Mouse (Mus musculus) embryonic fibroblast, embryonic 13.5 days (primary cell): Measurements from ENCODE around the gene Pogz. TPM values are rescaled to one million over a fixed set of nuclear protein-coding genes. Genes with fewer than 3 reads are reported as not detected.

ENCODE experiments used
- H3K27ac ChIP-seq: 2 replicates; pipeline ENCODE4 v1.5.1; 2012; ENCODE audit warnings: low read length, control low read depth, inconsistent platforms; ENCODE audit not compliant: insufficient read depth
- H3K4me1 ChIP-seq: 2 replicates; pipeline ENCODE4 v1.6.1; 2011; ENCODE audit warnings: low read length; ENCODE audit not compliant: control insufficient read depth, insufficient read depth
- H3K4me3 ChIP-seq: 2 replicates; pipeline ENCODE4 v1.5.1; 2011; ENCODE audit warnings: mild to moderate bottlenecking, control low read depth, low read length; ENCODE audit not compliant: insufficient read depth
- CTCF ChIP-seq: IDR thresholded peaks from 2 replicates; pipeline ENCODE4 v1.5.1; 2011; ENCODE audit warnings: mild to moderate bottlenecking, control low read depth, low read length, moderate library complexity, borderline replicate concordance; ENCODE audit not compliant: insufficient read depth
- POLR2A ChIP-seq: IDR thresholded peaks from 2 replicates; pipeline ENCODE4 v1.6.1; 2011; ENCODE audit warnings: low read depth, mild to moderate bottlenecking, control low read depth, low read length, moderate library complexity
- polyA plus RNA-seq: library from polyadenylated mRNA; stranded (reverse); fragments of >200 nt; gene quantifications from 2 replicates; pipeline ENCODE4 v1.2.4, GENCODE M21; 2011; ENCODE audit warnings: low read depth; ENCODE audit not compliant: missing spikeins, insufficient read length

Gene Pogz
- polyA plus RNA-seq = 34.7 and 41.6 TPM in 2 replicates

DNA sequence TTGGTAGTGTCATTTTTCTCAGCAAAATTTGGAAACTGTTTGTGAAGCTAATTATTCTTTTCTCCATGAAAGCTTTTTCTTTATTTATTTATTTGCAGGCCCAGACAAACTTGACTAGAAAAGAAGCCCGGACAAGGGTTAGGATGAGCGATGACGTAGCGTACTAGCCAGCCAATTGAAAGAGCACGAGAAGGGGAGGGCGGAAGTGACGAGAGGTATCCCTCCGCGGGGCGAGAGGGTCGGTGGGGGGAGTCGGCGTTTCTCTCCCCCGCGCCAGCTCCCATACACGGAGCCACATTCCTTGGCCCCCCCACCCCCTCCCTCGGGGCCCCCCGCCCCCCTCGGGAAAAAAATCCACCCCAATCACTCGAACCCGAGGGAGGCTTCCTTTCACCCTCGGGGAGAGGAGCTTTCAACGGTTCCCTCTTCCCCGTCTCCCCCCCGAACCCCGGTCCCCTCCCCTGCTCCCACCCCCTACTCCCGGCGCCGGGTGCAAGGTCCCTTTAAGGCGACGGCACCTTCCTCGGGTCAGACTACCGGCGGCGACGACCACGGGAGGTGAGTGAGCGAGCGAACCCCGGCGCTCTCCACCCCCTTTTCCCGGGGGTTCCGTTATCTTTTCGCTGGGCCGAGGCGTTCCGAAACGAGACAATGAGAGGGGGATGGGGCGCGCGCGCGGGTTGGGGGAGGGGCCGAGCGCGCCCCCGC is at the start of gene Pogz:
TSS of gene Pogz (plus strand) at position 385 of the 708 bp plus-strand sequence.
- Histone ChIP-seq H3K4me3 (peak within 1 kb of the TSS; percentile 92), H3K27ac (peak within 1 kb of the TSS; percentile 94), H3K4me1 (peaks cover 3% of the 10 kb centered on the region; the same call in 1 of the 2 replicates)
- TF ChIP-seq POLR2A (peak; percentile 24), CTCF (no peak)

DNA sequence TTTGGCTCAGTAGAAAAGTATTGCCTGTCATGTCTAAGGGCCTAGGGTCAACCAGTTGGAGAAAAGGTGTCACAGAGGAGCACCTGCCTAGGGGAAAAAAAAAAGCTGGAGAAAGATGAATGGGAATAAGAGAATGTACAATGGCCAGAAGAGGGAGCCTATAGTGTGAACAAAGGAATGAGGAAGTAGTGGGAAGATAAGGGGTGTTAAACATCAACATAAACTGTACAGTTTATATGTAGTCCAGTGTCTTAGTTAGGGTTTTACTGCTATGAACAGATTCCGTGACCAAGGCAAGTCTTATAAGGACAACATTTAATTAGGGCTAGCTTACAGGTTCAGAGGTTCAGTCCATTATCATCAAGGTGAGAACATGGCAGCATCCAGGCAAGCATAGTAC is 48.3 kb upstream of the Pogz start:
- no peak overlapping the region for H3K27ac ChIP-seq
- H3K4me3 ChIP-seq = no peak overlapping the region
- TF ChIP-seq POLR2A (no peak), CTCF (no peak)
- H3K4me1 ChIP-seq = no peaks in the 10 kb centered on the region

DNA sequence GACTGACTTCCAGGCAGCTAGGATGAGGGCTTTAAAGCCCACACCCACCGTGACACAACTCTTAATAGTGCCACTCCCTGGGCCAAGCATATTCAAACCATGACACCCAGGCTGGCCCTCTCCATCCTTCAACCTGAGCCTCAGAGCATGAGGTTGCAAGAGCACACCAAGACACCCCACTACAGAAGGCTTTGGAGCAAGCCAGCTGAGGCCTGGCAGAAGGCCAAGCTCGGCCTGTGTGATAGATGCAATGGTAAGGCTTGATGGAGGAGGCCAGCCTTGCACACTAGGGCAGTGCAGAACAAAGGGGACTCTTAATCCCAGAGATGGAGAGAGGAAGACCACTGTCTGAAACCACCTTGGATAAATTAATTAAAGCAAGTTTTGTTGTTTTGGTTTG is 47.9 kb upstream of the Pogz start:
- Histone ChIP-seq H3K4me1 (no peaks in the 10 kb centered on the region), H3K4me3 (no peak overlapping the region), H3K27ac (no peak overlapping the region)
- TF ChIP-seq POLR2A (no peak), CTCF (no peak)

DNA sequence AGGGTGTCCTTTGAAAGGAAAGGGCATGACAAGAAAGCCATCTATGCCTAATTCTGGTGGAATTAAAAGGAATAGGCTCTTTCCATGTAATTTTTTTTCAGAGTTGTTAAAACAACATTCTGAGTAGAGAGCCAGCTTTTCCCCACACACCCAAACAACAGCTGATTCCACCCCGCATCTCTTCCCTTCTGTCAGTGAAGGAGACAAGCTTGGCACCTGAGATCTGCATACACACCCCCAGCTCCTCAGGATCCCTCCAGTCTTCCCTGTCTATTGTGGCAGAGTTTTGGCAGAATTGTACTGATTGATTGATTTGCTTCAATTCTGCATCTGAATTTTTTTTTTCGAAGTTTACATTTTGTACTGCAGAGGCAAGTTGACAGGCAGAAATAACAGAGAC is 45.1 kb upstream of the Pogz start:
- Histone ChIP-seq H3K27ac (no peak overlapping the region), H3K4me3 (no peak overlapping the region), H3K4me1 (no peaks in the 10 kb centered on the region)
- no peak for TF ChIP-seq CTCF
- no peak for TF ChIP-seq POLR2A

DNA sequence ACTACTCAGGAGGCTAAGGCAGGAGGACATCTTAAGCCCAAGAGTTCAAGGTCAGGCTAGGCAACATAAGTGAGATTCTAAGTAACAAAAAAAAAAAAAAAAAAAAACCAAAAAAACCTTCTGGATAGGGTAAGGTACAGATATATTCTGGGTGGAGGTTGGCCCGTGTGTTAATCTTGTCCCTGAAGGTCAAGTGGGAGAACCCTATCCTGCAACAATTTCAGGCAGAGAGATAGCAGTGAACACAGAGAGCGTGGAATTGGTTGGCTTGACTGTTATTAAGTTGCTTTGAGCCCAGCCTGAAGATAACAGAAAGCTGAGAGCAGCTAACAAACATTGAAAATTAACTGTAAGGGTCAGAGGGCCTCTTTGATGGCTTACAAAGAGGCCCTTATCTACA is 43.7 kb upstream of the Pogz start:
- Histone ChIP-seq H3K4me1 (no peaks in the 10 kb centered on the region), H3K4me3 (no peak overlapping the region), H3K27ac (no peak overlapping the region)
- TF ChIP-seq POLR2A (no peak), CTCF (no peak)

DNA sequence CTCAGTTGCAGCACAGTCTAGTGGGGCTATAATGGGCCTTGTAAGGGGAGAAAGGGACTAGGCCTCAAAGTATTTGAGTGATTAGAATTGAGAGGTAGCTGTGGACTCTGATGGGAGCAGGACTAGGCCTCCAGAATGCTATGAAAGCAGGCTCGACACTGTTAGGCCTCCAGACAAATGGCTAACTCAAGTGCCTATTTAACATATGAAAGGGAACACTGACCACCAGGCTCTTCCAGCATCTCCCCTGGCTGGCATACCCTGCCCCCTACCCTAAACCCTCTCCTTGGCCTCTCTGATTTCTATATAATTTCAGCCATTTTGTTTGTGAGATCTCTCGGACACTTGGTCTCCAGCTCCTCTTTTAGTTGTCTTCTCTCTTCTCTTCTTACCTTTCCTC is 43.0 kb upstream of the Pogz start:
- Histone ChIP-seq H3K4me3 (no peak overlapping the region), H3K4me1 (no peaks in the 10 kb centered on the region), H3K27ac (no peak overlapping the region)
- TF ChIP-seq CTCF (no peak), POLR2A (no peak)

DNA sequence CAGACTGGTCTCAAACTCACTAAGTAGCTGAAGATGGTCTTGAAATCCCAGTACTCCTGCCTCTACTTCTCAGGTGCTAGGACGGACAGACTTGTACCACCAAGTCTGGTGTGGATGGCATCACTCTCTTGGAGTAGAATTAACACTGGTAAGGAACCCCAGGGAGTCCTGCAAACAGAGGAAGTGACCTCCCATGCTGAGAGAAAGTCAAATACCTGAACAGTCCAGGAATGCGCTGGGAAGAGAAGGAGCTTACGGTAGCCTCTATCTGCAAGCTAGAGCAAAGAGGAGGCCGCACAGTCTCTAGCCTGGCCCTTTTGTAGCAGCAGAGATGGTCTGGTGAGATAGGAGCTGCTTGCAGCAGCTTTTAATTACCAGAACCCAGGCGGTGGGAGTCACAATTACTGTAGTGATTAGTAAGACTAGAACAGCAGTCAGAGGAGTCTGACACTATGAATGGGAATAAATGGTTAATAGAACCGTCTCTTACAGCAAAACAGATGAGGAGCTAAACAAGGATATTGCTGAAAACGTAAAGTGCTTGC is 41.7 kb upstream of the Pogz start:
- no peak overlapping the region for H3K4me3 ChIP-seq
- H3K27ac ChIP-seq = no peak overlapping the region
- TF ChIP-seq POLR2A (no peak), CTCF (no peak)
- H3K4me1 ChIP-seq = no peaks in the 10 kb centered on the region

DNA sequence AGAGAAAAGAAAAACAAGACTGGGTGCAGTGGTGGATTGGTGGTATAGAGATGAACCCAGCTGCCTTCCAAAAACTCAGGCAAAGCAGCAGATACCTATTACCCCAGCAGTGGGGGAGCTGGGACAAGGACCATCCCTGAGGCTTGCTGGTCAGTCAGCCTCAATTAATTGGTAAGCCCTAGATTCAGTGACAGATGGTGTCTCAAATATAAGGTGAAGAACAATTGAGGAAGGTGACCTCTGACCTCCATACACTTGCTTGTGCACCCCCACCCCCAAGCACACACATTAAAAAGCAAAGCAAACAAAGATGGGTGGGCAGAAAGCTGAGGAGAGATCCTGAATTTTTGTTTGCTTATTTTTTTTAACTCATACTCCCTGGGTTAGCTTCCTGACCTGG is 41.2 kb upstream of the Pogz start:
- H3K27ac ChIP-seq = no peak overlapping the region
- no peak overlapping the region for H3K4me3 ChIP-seq
- H3K4me1 ChIP-seq = no peaks in the 10 kb centered on the region
- TF ChIP-seq POLR2A (no peak), CTCF (no peak)

DNA sequence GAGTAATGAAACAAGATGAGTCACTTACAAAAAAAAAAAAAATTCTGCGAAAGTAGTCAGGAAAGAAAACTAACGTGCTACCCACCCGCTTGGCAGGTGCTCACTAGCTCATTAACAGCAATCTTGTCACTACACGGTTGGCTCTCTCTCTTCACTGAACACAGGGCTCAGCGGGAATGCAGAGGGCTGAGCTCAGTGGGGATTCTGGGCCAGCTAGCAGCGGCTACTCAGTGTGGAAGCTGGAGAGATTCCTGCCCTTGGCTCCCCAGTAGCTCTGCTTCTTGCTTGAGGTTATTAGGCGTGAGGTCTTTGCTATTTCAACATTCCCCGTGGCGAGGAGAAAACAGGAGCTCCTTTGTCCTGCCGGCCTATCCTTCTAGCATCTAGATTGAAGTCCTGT is 33.2 kb upstream of the Pogz start:
- Histone ChIP-seq H3K4me1 (no peaks in the 10 kb centered on the region), H3K27ac (no peak overlapping the region), H3K4me3 (no peak overlapping the region)
- TF ChIP-seq CTCF = no peak
- no peak for TF ChIP-seq POLR2A

DNA sequence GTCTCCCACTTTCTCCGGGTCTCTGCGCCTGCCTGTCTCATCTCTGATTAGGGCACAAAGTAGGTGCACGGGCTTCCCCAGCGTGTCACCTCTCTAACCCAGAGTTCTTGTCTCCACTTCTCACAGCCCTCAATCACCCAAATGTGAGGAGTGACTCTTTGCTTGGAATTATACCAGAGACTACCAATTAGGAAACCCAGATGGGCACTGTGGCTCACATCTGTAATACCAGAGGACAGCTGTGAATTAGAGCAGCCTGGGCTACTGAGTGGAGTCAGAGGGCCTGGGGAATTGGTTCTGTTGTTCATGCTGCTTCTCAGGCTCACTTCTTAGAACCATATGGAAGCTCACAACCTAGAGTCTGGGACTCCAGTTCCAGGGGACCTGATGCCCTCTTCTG is 32.4 kb upstream of the Pogz start:
- no peak for TF ChIP-seq POLR2A
- TF ChIP-seq CTCF = no peak
- Histone ChIP-seq H3K4me1 (no peaks in the 10 kb centered on the region), H3K4me3 (no peak overlapping the region), H3K27ac (no peak overlapping the region)

DNA sequence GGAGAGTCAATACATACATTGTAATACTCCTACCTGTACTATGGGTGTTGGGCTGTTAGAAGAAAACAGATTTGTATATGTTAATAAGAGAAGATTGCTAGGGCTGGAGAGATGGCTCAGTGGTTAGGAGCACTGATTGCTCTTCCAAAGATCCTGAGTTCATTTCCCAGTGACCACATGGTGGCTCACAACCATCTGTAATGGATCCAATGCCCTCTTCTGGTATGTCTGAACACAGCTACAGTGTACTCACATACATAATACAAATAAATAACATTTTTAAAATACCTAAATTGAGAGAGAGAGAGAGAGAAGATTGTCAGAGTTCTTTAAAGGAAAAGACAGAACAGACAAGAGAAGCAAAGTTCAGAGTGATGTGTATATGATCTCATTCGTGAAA is 29.1 kb upstream of the Pogz start:
- no peaks in the 10 kb centered on the region for H3K4me1 ChIP-seq
- no peak overlapping the region for H3K27ac ChIP-seq
- H3K4me3 ChIP-seq = no peak overlapping the region
- TF ChIP-seq POLR2A = no peak
- TF ChIP-seq CTCF = no peak
